Mouse (Mus musculus) brain, adult 2 months (tissue): Measurements from ENCODE around the gene Txn1.

Experiments used
- DNase-seq: peaks from one replicate; pipeline ENCODE4 v3.0.0; 2011; ENCODE audit warnings: low read depth, low spot score

Gene Txn1

DNA sequence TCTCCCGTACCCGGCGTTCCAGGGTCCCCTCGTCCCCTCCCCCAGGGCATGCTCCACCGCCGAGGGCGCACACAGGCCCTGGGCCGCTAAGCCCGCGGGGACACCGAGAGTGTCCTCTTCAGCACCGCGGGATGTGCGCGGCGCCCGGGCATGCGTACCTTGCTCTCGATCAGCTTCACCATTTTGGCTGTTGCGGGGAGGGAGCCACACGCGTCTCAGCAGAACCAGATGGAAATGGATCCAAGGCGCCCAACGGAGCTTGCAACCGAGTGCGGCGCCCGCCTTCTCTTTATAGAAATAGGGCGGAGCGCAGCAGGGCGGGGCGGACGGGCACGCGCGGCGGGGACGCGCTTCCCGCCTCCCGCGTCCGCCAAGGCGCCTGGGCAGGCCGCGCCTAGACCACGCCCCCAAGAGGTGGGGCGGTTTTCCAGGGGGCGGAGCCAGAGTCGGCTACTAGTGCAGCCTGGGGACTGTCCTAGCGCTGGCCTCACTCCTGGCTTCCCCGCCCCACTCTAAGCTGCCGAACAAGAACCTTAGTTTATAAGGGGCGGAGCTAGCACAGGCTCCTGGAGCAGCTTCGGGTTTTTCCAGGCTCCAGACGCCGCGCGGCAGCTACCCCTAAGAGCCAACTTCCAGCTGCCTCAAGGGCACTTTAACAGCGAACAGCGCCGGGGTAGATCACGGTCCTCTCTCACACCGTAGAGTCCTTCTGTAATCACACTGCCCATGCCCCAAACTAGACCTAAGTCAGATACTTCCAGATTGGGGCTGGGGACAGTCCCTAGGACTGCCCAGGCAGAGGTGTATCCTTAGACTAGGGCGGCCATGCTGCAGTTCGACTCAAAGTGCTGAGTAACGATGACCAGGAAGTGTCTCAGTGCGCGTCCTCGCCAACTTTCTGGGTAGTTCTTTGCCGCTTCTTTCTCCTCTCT is at the start of gene Txn1:
Gene Txn1, minus strand, starts transcription at position 383 of the 932 bp plus-strand sequence.
- DNase-seq = peak; percentile 98

DNA sequence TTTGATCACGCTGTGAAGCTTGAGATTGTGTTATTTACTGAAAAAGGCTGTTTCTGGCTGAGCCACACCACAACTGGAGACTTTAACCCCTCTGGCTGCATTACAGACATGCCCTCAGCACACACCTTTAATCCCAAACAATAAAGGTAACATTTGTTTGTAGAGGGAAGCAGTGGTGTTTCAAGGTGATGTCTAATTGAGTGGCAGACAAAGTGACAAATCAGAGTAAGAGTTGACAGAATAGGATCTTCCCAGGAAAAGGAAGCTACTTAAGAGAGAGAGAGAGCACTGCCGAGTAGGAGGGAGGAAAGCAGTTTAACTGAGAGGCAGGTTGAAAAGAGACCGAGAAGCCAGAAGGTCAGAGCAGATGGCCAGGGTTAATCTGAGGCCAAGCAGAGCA is 47.3 kb upstream of the Txn1 start:
- no peak for DNase-seq

DNA sequence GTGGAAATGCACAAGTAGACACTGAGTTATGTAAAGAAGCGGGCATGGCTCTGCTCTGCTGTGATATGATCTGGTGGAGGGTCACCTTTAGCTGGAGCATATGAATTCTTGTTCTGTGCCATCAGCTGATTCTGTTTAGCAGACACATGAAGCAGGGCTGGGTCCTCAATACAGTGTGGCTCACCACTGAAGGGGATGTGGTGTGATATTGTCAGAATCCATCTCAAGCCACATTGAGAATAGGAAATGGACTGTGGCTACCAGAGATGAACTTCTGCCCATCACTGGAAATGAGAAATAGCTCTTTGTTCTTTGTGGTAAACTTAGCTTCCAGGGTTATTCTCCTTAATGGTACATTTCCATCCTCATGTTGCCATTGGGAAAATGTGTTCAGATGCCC is 35.2 kb upstream of the Txn1 start:
- no peak for DNase-seq

DNA sequence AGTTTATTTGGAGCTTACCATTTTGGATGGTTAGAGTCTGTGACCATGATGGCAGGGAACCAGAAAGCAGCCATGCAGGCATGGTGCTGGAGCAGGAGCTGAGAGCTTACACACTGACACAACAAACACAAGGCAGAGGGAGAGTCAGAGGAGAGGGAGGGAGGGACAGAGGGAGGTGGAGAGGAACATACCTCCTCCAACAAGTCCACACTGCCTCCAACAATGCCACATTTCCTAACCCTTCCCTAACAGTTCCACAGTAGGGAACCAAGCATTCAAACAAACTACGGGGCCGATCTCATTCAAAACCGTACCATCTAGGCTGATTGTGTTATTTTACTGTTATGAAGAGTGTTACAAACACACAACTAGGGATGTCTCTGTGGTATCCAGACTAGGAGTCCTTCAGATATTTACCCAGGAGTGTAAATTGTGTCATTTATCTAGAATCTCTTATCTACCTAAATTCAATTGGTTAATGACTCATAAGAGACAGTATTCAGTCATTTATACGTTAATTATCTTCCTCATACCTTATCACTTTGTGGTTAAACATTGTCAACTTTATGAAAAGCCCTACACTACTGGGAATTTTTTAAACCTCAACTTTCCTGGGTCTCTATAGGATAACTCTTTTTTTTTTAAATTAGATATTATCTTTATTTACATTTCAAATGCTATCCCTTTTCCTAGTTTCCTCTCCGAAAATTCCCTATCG is 18.3 kb upstream of the Txn1 start:
- no peak for DNase-seq

DNA sequence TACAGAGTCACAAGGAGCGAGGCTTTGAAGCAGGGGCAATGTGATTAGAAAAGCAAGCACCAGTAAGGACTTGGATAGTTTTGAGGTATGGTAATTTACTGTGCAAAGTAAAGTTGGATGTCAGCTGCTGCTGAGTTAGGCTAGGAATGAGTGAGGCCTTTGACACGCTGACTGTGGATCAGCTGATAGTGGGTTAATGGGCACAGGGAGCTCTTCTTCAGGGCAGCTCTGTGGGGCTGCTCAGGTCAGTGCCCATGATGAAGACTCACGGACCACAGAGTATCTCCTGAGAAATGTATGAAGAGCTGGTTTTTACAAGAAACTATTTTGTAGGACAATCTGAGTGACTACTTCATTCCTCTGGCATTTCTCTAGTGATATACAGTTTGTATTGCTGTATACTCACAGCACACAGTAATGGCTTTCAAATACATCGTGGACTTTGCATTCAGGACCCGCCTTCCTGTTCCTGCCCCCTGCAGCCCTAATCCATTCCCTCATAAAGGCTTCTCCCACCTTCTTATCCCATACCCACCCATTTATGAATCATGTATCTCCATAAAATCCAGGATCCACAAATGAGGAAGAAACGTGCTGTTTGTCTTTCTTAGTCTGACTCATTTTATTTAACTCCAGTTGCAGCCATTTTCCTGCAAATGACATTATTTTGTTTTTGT is 17.5 kb upstream of the Txn1 start:
- no peak for DNase-seq

DNA sequence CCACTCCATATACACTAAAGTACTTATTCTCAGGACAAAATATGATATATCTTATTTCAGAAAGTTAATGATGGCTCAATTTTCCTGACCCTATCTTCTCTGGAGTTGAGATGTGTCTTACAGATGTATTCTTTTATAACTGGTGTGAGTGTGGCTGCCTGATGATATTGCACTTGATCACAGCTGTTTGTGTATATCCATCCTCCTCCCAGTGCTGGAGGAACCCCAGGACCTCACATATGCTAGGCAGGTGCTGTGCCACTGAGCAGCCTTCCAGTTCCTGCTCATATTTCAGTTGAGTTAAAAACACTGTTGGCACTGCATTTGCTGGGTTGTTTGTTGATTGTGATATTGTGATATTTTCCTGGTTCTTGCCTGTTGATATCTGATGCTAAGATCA is 14.1 kb upstream of the Txn1 start:
- DNase-seq = no peak

DNA sequence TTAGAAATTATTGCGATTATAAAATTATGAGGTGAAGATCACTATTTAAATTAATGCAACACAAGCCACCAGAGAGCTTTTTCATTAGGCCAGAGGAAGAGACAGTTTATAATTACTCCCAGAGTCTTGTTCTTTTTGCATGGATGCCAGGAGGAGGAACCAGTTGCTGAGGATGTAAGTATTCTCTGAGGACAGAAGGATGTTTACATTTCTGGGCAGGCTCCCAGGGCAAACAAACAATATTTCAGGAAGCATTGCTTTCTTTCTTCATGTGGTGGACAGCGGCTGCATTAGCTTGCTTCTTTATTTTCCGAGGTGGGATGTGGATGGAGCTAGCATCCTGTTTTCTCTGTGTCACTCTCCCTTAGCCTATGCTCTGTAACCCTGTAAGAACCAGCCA is 11.0 kb upstream of the Txn1 start:
- no peak for DNase-seq

DNA sequence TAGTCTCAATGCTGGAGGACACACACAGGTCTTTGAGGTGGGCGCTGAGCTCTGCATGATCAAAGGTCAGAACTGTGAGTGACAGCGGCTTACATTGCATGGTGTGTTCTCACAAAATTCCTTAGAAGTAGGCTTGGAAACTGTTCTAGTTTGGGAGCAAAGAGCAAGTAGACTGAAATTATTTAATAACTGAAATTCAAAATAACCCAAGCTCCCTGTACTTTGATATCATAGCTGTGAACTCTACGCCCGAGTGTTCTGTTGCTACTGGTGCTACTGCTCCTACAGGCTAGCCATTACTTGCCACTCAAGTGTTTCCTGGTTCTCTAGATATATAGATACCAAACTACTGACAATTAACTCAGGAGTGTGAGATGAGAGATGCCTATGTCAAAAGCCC is 9.3 kb upstream of the Txn1 start:
- DNase-seq = no peak

DNA sequence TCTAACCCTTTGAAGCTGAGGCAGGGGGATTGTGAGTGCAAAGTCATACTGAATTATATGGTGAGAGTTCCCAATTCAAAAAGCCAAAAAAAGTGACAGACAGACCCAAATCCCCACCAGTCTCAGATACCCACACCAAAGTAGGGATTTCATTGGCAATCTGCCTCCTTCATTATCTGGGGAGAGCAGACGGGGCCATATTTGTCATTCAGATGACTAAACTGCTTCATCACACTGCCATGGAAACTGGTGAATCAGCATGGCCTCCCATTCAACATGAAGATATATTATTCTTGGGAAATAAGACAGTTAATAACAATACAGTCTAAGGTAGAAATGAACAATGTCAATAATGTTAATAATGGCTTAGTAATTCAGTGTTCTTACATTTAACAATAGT is 7.9 kb upstream of the Txn1 start:
- peak; percentile 33 for DNase-seq

DNA sequence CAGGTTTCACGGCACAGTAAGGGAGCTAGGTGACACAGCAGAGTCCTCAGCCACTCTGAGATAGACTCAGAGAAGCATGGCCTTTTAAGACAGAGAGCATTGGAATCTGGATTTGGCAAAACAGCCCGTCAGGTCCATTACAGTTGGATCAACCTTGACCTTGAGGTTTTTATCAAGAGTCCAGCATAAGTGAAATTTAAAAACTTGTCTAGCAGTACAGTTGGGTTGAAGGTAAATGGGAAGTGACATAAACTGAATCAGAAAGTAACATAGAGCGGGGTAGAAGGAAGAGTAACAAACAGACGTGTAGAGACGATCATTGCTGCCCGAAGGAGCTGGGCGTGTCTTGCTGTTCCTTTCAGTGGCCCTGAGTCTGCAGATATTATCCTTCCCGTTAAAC is 2.8 kb upstream of the Txn1 start:
- DNase-seq = no peak

DNA sequence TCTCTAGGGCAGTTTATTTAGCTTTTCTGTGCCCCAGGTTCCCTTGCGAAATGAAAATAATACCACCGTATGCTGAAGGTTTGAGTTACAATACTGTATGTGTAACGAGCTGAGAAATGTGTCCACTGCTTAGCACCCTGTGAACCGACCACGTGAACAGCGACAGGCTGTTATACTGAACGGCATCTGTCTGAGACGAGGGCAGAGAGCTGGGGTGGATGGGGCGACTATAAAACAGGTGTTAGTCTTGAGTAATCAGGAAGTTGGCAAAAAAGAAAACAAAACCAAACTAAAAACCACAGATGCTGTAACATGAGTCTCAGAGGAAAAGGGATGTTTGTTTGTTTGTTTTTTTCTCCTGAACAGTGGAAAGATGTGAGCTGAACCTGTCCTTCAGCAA is 1.9 kb upstream of the Txn1 start:
- DNase-seq = no peak

DNA sequence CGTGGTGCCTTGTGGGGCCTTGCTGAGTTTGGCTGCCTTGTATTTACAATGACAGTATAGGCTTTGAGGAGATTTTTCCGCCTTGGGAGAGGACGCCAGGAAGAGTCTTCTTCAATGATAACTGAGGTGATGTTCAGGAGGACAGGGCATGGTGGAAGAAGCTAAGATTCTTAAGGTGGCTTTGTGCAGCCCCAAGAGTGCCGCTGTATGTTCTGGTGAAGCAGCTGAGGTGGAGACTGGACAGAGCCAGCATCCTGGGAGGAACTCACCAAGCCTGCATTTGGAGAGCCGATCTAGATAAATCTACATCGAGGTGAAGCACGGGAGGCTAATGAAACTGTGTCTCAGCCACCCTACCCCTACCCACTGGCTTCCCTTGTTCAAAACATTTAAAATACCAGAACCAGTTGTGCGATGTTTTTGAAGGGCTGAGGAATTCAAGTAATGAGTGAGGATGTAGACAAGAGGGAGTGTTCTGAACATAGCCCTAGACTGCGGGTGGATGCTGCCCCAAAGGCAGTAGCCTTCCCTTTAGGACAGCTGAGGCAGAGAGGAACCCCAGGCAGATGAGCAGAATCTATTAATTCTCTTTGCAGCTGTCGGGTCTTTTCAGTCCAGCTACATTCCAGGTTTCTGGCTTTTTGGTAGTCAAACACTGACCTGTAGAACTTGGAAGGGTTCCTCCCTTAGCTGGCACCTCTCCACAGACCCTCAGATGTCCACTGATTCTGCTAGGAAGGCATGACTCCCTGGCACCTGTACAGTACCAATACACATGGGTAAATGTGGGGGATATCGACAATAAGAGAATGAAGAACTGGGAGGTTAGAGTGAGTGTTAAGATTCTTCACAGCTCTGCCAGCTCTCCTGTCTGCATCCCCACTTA is 1.2 kb upstream of the Txn1 start:
- DNase-seq = no peak

DNA sequence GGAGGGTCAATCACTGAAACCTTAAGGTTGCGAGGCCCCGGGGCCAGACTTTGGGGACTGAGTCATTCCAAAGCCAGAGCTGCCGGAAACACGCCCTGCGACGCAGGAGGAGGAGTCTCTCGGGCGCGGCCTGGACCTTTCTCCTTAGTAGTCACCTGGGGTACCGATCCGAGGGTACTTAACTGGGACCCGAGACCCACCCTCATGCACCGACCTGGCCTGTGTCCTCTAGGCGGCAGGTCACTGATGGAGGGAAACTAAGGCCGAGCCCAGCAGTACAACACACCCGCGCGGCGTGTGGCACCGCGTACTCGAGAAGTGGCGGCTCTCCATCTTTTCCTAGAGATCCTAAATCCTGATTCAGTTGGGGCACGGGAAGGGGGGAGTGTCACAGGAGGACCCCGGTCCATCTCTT is 660 bp downstream of the Txn1 start:
- DNase-seq = peak; percentile 76

DNA sequence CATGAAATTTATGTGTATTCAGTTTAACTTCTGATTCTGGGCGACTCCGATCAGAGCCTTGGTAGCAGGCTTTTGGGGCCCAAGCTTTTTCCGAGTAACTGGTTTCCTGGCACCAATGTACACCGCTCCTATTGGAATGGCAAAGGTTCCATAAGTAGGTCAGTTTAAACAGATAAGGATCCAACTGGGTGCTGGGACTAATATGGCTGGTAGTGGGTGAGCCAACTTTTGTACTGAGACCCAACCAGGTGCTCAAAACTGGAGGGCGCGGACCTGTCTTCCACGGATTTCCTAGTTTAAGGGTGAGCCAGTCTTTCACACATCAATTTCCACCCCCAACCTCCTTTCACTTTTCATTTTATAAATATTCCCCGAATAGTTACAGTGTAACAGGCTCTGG is 1.2 kb downstream of the Txn1 start:
- DNase-seq = no peak

DNA sequence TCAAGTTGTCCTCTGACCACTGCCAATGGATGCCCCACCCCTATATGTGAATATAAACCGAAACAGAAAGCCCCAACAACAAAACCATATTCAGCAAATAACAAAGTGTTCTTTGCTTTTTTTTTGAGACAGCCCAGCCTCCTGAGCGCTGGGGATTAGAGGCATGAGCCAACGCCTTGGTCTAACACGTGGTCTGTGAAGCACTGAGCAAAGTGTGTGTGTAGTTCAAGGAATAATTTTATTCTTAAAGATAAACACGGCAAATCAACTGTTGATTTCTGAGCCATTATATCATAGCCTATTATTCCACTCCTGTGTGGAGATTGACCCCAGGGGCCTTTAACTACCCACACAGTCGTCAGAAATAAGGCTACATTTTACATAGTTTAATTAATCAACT is 1.6 kb downstream of the Txn1 start:
- DNase-seq = no peak

DNA sequence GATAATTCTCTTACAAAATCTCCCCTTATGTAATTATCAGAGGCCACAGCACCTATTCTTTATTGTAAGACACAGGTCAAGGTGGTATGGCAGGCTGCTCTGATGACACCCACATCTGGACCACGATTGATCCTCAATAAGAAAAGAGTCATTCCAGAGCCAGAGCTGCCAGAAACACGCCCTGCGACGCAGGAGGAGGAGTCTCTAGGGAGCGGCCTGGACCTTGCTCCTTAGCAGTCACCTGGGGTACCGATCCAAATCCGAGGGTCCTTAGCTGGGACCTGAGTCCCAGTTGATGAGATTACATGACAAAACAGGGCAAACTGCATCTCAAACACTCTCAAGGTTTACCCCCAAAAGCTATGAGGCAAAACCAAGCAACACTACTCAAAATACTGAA is 2.4 kb downstream of the Txn1 start:
- DNase-seq = no peak

DNA sequence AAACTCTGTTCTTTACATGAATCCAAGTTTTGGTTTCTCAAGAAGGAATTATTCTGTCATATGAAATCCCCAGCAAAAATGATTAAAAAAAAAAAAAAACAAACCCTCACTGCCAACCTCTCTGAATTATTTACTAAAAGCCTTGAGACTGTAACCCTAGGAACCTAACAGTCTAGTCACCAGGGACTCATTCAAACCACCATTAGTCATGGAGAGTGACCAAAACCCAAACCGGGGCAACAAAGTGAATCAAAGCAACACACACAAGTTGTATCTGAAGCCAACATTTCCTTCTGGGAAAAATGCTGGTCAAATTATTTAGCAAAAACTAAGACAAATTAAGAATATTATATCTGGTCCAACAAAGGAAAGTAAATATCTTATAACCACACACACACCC is 3.3 kb downstream of the Txn1 start:
- DNase-seq = no peak

DNA sequence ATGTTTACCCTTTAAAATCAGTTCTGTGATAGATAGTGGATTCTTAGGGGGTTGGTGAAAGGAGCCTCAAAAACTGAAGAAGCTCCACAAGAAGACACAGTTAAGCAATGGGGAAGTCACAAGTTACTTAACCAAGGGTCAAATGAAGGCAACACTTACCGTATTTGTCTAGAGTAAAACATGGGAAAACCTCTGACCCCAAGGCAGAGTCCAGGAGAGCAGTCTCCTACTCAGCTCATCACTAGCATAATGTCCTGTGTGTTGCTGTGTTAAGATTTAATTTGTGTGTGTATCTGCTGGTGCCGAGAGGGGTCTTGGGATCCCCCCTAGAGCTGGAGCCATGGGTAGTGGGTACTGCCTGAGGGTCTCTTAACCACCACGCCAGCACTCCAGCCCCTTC is 3.8 kb downstream of the Txn1 start:
- no peak for DNase-seq

DNA sequence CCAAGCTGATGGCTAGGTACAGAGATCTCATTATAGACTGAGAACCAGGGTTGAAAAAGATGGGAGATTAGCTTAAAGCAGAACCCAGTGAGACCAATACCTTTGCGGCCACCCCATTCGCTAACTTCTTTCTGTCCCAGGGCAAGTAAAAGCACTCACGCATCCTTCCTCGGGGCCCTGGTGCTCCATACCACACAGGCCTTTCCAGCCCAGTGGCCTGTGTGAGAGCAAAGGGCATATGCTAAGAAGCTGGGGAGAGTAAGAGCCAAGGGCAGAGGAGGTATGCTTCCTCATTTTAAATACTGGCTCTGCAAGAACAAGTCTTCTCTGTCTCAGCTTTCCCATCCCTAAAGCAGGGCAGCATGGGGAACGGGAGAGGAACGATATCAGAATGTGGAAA is 6.3 kb downstream of the Txn1 start:
- no peak for DNase-seq

DNA sequence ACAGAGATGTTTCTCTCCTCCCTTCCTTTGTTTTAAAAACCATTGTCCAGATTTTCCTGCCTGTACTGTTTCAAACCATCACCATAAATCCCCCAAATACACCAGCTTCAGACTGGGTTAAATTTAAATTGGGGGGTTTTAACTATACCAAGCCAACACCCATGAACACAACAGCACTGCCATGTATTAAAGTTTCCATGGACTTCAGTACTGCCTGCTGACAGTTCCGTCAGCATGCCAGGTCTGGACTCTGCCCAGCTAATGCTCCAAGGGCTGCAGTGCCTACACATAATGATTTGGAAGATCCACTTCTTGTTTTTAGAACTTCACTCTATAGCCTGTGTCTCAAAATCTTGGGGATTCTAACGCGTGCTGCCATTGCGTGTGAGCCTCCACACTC is 8.7 kb downstream of the Txn1 start:
- no peak for DNase-seq

DNA sequence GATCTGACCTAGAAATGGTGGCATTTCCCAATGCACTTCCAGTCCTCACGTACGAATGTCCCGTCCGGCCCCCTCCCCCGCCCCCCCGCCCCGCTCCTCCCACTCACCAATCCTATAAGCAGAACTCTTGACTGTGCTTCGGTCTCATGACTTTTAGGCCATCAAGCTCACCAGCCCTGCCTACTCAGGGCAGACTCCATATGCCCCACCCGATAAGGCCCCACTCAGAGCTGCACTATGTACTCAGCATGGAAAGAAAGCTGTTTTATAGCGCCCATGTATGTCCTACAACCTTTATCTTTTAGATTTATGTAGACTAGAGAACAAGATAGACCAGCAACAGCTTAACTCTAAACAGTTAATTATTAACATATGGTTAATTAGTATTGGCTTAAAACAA is 9.2 kb downstream of the Txn1 start:
- DNase-seq = no peak

DNA sequence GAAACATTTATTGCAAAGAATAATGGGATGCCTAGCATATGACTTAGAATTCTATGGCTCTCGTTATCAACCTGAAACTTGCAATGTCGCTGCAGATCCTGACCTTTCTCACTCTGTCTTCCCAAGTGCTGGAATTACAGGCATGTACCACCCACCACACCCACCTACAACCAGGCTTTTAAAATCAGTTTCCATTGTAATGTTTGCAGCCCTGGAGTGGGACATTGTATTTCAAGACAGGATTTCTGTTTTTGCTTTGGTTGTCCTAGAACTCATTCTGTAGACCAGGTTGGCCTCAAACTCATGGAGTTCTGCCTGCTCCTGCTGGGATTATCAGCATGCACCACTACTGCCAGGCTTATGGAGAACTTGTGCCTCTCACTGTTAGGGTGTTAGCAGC is 13.3 kb downstream of the Txn1 start:
- DNase-seq = no peak
